Mouse (Mus musculus) bone marrow macrophage, adult 2 months (primary cell): ENCODE data around the gene Foxo3. TPM values are rescaled to one million over a fixed set of nuclear protein-coding genes. Genes with fewer than 3 reads are reported as not detected.

Source experiments
- H3K27ac ChIP-seq: 2 replicates; pipeline ENCODE4 v1.5.1; 2012; ENCODE audit warnings: low read depth, low read length; ENCODE audit not compliant: insufficient read depth
- H3K4me1 ChIP-seq: 2 replicates; pipeline ENCODE4 v1.6.1; 2012; ENCODE audit warnings: low read length; ENCODE audit not compliant: control insufficient read depth, insufficient read depth
- H3K4me3 ChIP-seq: 2 replicates; pipeline ENCODE4 v1.5.1; 2012; ENCODE audit warnings: mild to moderate bottlenecking, low read length, moderate library complexity; ENCODE audit not compliant: insufficient read depth
- CTCF ChIP-seq: IDR thresholded peaks from 2 replicates; pipeline ENCODE4 v1.5.1; 2012; ENCODE audit warnings: low read depth, mild to moderate bottlenecking, low read length, moderate library complexity
- POLR2A ChIP-seq: IDR thresholded peaks from 2 replicates; pipeline ENCODE4 v1.6.1; 2012; ENCODE audit warnings: mild to moderate bottlenecking, low read depth, low read length, borderline replicate concordance
- polyA plus RNA-seq: library from polyadenylated mRNA; stranded (reverse); fragments of >200 nt; gene quantifications from 2 replicates; pipeline ENCODE4 v1.2.4, GENCODE M21; 2012; ENCODE audit not compliant: missing spikeins, insufficient read depth, insufficient read length

Foxo3 gene
- polyA plus RNA-seq, 1 experiment = 39.7 TPM

DNA sequence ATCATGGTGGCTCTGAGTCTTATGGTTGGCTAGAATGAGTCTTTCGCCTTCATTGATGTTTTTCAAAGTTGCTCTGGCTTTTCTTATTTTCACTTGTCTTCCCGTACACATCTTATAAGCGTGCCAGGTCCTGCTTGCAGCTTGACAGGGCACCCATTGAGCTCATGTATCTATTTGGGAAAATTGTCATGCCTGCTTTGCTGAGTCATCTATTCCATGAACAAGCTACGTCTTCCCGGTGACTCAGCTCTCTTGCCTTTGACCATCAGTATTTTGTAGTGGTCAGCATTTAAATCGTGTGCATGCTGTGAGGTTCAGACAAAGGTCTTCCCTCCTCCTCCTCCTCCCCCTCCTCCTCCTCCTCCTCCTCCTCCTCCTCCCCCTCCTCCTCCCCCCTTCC, 22.9 kb upstream of the Foxo3 start:
- H3K27ac ChIP-seq = no peak overlapping the region
- no peak for TF ChIP-seq CTCF
- no peak for TF ChIP-seq POLR2A
- peaks cover 12% of the 10 kb centered on the region for H3K4me1 ChIP-seq
- no peak overlapping the region for H3K4me3 ChIP-seq

DNA sequence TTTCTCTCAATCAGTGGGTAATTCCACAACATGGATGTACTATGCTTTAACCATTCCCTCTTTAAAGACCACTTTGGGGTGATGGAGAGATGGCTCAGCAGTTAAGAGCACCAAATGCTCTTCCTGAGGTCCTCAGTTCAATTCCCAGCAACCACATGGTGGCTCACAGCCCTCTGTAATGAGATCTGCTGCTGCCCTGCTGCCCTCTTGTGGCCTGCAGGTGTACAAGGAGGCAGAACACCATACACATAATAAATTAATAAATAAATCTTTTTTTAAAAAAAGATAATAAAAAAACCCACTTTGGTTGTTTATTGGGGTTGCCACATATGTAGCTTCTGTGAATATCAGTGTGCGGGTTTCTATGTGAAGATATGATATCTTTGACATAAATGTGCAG, 21.4 kb upstream of the Foxo3 start:
- TF ChIP-seq POLR2A (no peak), CTCF (no peak)
- H3K4me1 ChIP-seq = peaks cover 23% of the 10 kb centered on the region
- no peak overlapping the region for H3K4me3 ChIP-seq

DNA sequence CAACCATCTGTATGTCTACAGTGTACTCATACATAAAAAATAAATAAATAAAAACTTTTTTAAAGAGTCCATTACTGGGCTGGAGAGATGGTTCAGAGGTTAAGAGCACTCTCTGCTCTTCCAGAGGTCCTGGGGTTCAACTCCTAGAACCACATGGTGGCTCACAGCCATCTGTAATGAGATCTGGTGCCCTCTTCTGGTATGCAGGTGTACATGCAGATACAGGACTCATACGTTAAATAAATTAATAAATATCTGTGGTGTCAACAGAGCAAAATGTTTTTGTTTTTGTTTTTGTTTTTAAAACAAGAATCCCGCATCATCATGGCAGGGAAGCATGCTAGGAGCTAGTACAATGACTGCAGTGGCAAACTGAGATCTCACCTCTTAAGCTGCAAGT, 20.6 kb upstream of the Foxo3 start:
- Histone ChIP-seq H3K27ac (no peak overlapping the region), H3K4me3 (no peak overlapping the region), H3K4me1 (peaks cover 23% of the 10 kb centered on the region)
- TF ChIP-seq CTCF (no peak), POLR2A (no peak)

More for the DNA sequence above, 21.4 kb upstream of the Foxo3 start:
- no peak overlapping the region for H3K27ac ChIP-seq

DNA sequence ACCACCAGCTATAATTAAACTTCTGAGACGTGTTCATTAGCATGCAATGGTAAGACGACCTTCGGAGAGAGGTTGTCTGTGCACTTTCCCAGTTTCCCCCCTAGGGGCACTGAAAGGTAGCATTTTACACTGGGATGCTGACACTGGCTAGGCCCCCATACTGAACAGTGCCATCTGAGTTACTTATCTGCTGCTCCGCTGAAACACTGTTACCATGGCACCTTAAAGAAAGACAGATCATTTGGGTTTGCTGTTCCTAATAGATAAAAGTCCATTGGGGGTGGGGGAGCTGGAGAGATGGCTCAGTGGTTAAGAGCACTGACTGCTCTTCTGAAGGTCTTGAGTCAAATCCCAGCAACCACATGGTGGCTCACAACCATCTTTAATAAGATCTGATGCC, 20.0 kb upstream of the Foxo3 start:
- H3K4me3 ChIP-seq = no peak overlapping the region
- TF ChIP-seq POLR2A (no peak), CTCF (no peak)
- H3K27ac ChIP-seq = no peak overlapping the region
- peaks cover 23% of the 10 kb centered on the region for H3K4me1 ChIP-seq

DNA sequence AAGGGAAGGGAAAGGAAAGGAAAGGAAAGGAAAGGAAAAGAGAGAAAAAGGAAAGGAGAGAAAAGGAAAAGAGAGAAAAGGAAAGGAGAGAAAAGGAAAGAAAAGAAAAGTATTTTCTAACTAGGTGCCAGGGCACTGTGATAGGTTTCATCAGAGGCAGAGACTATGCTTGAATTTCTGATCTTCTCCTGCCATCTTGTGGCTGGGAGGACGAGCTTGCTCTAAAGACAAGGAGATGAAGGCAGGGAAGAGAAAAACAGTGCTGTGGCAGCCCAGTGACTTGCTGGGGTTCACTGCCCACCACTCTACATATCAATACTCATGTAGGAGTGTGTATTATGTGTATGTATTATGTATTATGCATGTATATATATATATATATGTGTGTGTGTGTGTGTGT, 18.5 kb upstream of the Foxo3 start:
- H3K27ac ChIP-seq = no peak overlapping the region
- peaks cover 21% of the 10 kb centered on the region for H3K4me1 ChIP-seq
- H3K4me3 ChIP-seq = no peak overlapping the region
- TF ChIP-seq CTCF (peak; percentile 24; the same call in 1 of the 2 replicates), POLR2A (no peak)

DNA sequence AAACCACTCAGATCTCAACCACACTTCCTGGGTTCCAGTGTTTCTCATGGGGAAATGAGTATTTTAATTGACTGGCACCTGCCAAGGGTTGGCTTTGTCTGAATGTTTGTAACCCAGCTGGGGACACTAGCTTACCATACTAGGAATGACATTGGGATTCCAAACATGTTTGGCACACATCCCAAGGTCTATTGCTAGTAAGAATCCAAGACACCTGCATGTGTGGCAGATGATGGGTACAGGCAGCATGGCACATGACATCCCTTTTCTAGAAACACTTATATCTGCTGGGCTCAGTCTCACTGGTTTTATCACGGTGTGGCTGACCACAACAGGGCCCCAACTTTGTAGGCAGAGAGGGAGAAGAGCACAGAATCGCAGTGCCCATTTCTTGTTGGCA, 17.8 kb upstream of the Foxo3 start:
- TF ChIP-seq CTCF (no peak), POLR2A (no peak)
- H3K27ac ChIP-seq = no peak overlapping the region
- H3K4me3 ChIP-seq = no peak overlapping the region
- peaks cover 17% of the 10 kb centered on the region for H3K4me1 ChIP-seq

DNA sequence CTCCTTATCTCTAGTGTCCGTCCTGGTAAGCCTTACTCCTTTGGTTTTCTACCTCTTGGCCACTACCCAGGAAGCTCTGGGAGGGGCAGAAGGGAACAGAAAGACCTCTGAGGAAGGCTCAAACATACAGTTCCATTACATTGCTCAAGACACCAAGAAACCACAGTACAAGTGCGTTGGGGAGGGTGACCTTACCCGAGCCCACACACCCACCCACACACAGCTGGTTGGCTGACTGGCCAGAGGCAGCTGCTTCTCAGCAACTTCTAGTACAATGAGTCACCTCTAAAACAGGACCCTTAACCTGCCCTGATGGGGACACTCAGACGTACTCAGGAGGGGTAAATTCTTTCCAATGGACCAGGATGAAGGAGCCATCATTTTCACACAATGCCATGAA, 17.3 kb upstream of the Foxo3 start:
- no peak overlapping the region for H3K4me3 ChIP-seq
- H3K27ac ChIP-seq = no peak overlapping the region
- TF ChIP-seq CTCF = no peak
- TF ChIP-seq POLR2A = no peak
- H3K4me1 ChIP-seq = peaks cover 13% of the 10 kb centered on the region

DNA sequence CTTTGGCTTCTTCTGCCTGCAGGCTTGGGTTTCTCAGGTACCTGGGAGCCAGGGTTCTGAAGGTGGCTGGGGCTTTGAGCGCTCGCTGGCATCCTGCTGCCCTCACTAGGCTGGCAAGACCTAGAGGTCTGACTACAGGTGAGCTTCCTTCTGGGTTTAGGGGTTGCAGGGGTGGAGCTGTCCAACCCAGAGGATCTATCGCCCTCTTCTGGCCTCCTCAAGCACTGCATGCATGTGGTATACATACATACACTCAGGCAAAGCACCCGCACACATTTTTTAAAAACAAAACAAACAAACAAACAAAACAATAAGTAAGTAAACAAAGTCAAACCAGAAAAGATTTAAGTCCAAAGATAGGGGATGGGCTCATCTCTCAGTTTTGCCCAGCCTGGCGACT, 14.8 kb upstream of the Foxo3 start:
- H3K4me3 ChIP-seq = no peak overlapping the region
- no peak overlapping the region for H3K27ac ChIP-seq
- TF ChIP-seq POLR2A (no peak), CTCF (peak; percentile 66)
- peaks cover 13% of the 10 kb centered on the region for H3K4me1 ChIP-seq

DNA sequence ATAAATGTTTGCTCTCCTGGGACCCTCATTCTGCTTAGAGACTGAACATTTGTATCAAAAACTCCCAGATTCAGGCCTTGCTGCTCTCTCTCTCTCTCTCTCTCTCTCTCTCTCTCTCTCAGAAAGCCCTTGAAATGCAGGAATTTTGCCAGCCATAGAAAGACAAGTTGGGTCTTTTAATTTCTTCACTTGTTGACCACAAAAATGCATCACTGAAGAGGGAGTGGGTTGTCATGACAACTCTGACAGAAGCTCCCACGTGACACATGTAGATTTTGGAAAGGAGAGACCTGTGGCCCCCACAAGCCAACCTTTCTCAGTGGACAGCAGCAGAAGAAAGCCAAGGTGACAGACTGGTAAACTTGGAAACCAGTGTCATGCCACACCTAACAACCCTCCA, 11.1 kb upstream of the Foxo3 start:
- Histone ChIP-seq H3K4me3 (no peak overlapping the region), H3K27ac (no peak overlapping the region), H3K4me1 (no peaks in the 10 kb centered on the region)
- TF ChIP-seq POLR2A (no peak), CTCF (no peak)

DNA sequence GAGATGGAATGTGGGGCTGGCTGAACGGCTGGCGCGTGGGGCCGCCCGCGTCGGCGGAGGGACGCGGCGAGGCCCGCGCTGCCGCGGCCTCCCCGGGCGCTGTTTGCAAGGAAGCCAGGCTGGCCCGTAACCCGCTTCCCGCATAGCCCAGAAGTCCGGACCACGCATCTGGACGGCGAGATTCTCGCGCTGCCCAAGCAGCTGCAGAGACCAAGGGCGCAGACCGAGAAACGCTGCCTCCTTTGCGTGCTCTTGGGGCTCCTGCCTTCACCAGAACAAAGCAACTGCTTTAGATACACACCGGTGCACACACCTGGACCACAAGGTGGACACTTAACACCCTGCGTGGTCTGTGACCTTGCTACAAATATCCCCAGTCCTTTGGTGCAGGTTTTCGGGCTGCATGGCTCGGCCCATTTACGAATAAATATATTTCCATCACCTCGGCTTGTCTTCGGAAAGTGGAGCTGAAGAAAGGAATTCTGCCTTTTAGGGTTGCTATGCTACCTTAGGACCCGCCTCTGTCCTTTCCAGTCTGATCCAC, 1.8 kb upstream of the Foxo3 start:
- peak overlapping the region; percentile 86 for H3K4me3 ChIP-seq
- H3K4me1 ChIP-seq = peaks cover 5% of the 10 kb centered on the region
- TF ChIP-seq CTCF (no peak), POLR2A (no peak)
- H3K27ac ChIP-seq = peak overlapping the region; percentile 96
